In genomic region chr8:83982449-83982848, GRCm38 (mm10) we compare ENCODE assay signal across 14 mouse cellular contexts. TPM values are rescaled to one million over a fixed set of nuclear protein-coding genes. Genes with fewer than 3 reads are reported as not detected.
"Had no signal": no experiment of that assay in that cellular context is flagged by ENCODE, and none has a peak within 500 bp of the region (broad histone marks: within the 10 kb centered on the region; RNA-seq: fewer than 3 reads in every experiment).

No protein-coding gene starts in this region.

- H3K9me3 ChIP-seq: lung, embryonic 15.5 days; midbrain, embryonic 10.5 days; neural tube, embryonic 15.5 days had no signal

- DNase-seq: kidney, adult 8-10 months; kidney, postnatal 25 days; lung, postnatal 14 days; midbrain, embryonic 14.5 days; right cerebral cortex, adult 18-20 months; right cerebral cortex, postnatal 25 days; thymus, postnatal 4 days had no signal

- H3K9ac ChIP-seq: limb, embryonic 12.5 days; lung, embryonic 15.5 days; neural tube, embryonic 15.5 days had no signal

- H3K4me3 ChIP-seq: limb, embryonic 12.5 days; lung, embryonic 15.5 days; midbrain, embryonic 10.5 days; myocyte; neural tube, embryonic 15.5 days had no signal

- H3K4me2 ChIP-seq: limb, embryonic 12.5 days; lung, embryonic 15.5 days; neural tube, embryonic 15.5 days had no signal

- ATAC-seq: intestine, postnatal 0 days had no signal

- H3K27ac ChIP-seq: limb, embryonic 12.5 days; lung, embryonic 15.5 days; macrophage; midbrain, embryonic 10.5 days; neural tube, embryonic 15.5 days had no signal

- H3K27me3 ChIP-seq: limb, embryonic 12.5 days; lung, embryonic 15.5 days; neural tube, embryonic 15.5 days had no signal

RNA-seq across cellular contexts. Expression of gene 1700067K01Rik, which starts 18.9 kb away (rescaled TPM):
- polyA plus RNA-seq: macrophage had no signal
